Mouse (Mus musculus) ES-E14 (cell line): ENCODE results near the gene Nr2e3.

Experiments used
- CHD2 ChIP-seq: IDR thresholded peaks from 2 replicates; pipeline ENCODE4 v1.6.1; 2014; ENCODE audit warnings: mild to moderate bottlenecking, low read depth, low read length, inconsistent platforms
- ZC3H11A ChIP-seq: IDR thresholded peaks from 2 replicates; pipeline ENCODE4 v1.6.1; 2012; ENCODE audit warnings: low read depth, mild to moderate bottlenecking, inconsistent platforms, low read length, borderline replicate concordance

GRCm38 (mm10) chr9:59903382-59903781 lies 57.1 kb downstream of the Nr2e3 start:
- TF ChIP-seq ZC3H11A (no peak), CHD2 (no peak)
